Mouse (Mus musculus): ENCODE results near the gene Spg11. TPM values are rescaled to one million over a fixed set of nuclear protein-coding genes. Genes with fewer than 3 reads are reported as not detected.
"Not testable (repeated sequence)": the region's sequence is repeated elsewhere in the genome, so short reads cannot be mapped to it uniquely, and the experiment has no call there.

The Spg11 gene
- polyA plus RNA-seq, 1 experiment = 8.9 TPM

DNA sequence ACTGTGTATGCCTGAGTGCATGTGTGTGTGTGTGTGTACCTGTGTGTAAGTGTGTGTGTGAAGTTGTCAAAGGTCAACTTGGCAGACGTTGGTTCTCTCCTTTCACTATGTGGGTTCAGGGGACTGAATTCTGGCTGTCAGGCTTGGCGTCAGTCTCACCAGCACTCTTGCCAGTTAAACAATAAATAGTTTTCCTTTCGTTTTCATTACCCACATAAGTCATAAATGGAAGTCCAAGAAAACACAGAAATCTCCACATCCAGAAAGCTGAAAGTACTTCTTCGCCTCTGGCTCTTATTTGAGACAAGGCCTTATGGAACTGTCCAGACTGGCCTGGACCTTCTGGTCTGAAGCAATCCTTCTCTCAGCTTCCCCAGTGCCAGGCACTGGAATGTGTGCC, 27.6 kb upstream of the Spg11 start:
- DNase-seq (ENCODE audit: low spot score) = no peak

DNA sequence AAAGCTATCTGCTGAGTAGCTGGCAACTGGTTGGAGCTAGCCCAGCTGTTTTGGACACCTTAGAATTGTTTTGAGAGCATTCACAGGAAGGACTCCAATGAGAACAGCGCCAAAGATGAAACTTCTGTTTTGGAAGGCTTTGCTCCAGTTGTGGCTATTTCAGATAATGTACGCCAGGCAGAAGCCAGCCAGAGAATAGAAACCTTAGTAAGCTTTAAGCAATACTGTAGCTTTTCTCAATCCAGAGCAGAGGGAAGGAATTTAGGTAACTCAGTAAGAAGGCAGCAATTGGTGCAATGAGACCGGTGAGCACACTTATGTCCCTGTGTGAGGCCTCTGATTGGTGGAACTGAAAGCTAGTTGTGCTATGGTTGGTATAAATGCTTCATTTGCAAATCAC, 24.9 kb upstream of the Spg11 start:
- no peak for DNase-seq (ENCODE audit: low spot score)

DNA sequence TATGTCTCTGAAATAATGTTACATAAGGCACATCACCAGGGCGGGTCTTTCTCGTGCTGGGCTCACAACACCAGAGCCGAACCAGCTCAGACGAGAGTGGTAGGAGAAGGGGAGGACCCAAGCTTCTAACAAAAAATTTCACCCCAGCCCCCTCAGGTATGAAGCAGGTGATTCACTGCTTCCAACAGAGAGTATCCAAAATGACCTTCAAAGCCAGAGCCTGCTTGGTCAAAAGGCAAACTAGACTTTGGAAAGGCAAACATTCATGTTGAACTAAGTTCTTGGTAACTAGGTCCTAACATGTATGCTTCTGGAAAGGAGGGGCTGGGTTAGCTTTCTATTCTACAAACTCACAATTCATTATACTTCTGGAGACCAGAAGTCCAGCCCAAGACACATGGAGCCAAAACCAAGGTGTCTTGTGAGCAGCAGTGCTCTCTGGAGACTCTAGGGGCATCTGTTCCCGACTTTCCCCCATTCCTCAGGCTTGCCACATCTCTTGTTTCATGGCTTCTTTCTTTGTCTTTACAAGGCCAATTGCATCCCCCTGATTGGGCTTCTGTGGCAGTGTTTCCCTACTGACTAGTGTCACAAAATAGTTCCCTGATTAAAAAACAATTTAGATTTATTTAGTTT, 23.3 kb upstream of the Spg11 start:
- no peak for DNase-seq (ENCODE audit: low spot score)

DNA sequence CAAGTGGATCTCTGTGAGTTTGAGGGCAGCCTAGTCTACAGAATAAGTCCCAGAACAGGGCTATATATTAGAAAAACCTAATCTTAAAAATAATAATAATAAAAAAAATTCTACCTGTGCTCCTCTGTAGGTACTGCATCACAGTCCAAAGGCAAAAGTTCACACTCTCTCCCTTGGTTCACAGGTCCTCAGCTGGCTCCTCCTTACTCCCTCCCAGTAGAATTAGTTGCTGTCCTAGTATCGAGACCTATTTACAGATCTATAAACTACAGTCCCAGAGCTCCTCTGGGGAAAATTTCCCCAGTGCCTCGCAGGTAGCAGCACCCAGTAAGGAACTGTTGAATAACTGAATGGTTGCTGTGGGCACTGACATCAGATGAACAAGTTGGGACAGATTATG, 22.6 kb upstream of the Spg11 start:
- DNase-seq (ENCODE audit: low spot score) = no peak

DNA sequence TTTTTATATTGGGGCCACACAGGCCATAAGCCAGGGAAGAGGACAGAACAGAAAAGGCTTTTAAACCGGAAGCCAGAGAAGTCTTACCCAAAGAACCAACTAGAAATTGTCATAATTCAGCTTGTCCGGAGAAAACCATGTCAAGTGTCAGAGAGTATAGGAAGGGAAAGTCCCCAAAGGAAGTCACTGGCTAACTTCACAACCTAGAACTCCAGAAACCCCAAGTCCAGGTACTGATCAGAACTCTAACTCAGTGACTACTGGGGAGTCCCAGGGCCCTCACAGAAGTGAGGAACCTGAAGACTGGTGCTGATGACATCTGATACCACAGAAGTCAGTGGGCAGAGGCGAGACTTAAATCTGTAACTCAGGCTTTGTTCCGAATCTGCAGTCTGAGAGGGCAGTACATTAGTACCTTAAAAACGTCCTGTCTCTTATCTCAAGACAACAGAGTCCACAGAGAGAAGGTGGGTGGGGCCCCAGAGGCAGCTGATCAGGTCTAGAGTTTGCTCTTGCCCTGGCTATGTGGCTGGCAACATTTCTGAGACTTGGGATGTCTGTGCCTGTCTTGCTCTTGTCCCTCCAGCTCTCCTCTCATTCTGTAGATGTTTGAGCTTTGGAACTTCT, 19.8 kb upstream of the Spg11 start:
- DNase-seq (ENCODE audit: low spot score) = no peak

DNA sequence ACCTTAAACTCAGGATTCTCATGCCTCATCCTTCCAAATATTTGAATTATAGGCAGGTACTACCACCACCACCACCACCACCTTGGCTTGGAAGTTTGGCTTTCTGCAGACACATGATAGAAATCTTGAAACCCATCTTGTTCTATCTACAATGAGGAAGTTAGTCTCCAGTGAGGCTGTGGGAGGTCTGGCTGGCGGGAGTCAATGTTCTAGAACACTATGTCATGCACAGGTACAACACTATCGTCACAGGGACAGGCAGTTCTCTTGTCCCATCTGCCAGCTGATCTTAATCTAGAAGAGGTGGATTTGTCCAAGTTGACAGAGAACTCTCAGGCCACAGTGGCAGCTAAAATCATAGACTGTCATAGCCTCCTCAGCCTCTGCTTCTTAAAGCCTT, 14.4 kb upstream of the Spg11 start:
- no peak for DNase-seq (ENCODE audit: low spot score)

DNA sequence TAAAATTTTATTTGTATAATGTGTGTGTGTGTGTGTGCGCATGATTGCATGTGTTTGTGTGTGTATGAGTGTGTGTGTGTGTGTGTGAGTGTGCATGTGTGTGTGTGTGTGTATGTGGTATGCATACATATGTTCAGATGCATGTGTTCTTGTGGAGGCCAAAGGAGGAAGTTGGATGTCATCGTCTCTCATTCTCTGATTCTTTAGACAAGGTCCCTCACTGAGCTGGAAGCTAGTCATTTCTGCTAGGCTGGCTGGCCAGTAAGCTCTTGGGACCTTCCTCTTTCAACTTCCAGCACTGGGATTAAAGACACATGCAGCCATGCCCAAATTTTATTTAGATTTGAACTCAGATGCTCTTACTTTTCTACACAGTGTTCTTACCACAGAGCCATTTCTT, 13.9 kb upstream of the Spg11 start:
- DNase-seq (ENCODE audit: low spot score) = no peak

DNA sequence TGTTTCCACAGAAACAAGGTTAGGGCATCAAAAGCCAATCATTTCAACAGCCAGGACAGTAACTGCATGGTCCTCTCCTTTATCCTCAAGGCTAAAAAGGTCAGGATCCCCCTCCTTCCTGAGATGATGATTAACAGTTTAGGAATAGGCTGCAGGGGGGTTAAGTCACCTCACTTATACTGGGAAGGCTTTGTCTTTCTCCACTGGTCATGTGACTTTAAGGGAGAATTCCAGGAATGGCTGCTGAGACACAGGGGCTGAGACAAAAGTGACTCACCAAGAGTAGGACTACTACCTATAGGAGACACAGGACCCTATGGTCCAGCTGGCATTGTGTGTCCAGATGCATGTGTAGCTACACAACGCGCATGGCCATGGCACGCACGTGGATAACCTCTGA, 9.4 kb upstream of the Spg11 start:
- no peak for DNase-seq (ENCODE audit: low spot score)

DNA sequence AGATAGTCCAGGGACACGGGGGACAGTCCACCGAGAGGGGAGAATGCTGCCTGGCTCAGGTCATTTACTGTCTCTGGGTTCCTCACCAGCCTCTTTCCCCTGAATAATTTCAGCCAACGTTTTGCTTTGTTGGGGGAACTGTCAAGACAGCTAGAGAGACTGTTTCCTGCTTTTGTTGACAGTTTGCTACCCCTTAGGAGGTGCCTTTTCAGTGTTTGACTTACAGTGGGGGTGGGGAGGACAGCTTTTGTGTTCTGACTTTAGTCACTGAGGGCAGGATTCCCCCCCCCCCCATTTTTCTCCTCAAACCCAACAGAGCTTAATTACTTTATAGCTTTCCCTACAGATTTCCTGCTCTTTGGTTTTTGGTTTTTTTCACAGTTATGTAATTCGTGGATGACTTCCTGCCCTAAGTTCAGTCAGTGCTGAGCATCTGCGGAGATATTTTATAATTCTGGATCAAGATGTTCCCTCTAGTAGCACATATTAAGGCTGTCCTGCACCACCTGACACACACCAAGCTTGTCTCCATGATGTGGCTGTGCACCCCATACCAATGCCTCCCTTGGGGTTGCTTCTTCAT, 8.7 kb upstream of the Spg11 start:
- no peak for DNase-seq (ENCODE audit: low spot score)

DNA sequence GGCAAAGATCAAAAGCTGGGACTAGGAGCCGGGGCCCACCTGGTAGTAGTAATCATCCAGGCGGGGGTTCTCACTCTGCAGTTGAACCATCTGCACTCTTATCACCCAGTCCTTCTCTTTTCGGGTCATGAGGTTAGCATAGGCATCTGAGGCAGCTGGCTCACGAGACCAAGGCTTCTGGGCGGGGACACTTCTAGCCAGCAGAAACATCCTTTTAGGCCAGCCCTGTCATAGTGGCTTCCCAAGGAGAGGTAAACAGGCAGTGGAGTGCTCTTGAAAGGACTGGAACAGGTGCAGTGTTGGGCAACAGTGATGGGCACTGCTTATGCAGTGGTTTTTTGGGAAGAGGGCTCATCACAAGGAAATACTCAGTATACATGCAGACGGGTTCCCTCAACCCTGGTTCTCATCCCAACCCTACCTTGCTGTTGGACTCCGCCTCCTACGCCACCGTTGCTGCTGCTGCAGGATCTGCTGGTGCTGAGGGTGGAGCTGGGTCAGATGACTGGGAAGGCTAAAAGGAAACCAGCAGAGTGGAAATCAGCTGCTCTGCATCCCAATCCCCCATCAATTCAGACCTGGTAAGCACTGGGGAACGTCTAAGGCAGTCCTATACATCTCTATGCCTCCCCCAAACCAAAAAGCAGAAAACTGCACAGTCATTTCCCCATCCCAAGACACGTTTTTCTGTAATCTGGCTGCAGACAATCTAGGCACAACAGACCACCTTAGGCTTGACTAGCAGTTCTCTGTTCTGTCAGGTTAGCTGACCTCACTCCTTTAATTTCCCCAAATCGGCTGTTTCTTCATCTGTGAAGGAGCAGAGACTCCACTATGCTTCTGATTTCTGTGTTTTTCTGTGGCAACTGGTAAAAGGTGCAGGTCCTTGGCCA, 7.7 kb upstream of the Spg11 start:
- DNase-seq (ENCODE audit: low spot score) = no peak

DNA sequence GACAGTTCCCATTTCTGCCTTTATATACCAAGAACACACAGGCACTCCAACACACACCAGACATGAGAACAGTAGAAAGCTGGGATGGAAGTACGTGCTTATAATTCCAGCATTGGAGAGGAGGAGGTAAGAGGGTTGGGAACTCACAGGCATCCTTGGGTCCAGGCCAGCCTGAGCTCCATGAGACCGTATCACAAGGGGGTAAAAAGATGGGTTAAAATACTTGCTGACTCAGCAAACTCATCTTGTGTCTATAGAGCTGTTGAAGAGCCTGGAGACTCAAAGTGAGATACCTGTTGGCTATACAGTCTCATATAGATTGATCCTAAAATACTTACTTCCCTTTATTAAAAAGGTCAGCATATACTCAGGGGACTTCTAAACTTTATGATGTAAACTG, 1.3 kb downstream of the Spg11 start:
- no peak for DNase-seq (ENCODE audit: low spot score)

DNA sequence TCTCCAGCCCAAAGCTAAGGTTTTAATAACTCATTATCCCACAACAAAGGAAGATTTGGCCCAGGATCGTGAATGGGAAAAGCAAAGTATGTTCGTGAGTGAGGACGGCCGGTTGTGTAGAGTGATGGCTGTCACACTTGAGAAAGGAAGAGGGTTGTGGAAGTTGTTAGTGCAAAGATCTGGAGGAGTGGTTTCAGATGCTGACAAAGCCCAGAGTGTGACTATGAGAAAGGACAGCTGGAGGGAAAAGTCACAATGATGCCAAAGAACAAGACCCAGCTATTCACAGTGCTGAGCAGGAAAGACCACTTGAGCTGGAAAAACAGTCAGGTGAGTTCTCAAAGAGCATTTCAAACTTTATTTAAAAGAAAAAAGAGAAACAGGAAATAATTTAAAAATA, 8.5 kb downstream of the Spg11 start:
- DNase-seq (ENCODE audit: low spot score) = no peak

DNA sequence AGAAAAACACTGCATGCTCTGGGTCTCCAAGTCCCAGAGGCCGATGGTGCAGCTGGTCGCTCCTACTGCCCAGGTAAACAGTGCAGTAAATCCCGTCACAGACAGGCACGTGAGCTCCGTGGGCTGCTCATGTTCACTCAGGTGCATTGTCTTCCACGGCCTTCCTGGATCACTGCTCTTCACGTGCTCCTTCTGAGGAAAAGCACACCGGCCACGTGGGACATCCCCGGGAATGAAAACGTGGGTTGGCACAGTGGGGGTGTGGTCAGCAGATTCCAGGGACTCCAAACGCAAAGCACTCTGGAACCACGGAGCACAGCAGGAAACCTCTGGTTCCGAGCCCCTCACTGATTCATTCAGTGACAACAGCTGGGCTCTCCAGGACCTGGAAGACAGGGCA, 10.1 kb downstream of the Spg11 start:
- no peak for DNase-seq (ENCODE audit: low spot score)

DNA sequence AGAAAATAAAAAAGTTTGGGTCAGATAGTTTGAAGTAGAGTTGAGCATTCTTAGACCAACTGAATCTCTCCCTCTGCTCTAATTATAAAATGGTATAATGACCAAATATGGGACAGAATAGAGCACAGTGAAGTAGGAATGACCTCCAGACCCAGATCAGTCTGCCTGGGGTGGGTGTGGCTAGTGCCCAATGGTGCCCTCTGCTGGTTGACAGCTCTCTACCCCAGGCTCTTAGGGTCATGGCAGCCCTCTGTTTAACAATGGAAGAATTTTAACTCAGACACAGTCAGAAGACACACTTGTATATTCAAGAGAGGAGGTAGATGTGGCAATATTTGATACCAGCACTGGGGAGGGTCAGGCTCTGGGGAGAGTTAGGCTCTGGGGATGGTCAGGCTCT, 16.1 kb downstream of the Spg11 start:
- no peak for DNase-seq (ENCODE audit: low spot score)

DNA sequence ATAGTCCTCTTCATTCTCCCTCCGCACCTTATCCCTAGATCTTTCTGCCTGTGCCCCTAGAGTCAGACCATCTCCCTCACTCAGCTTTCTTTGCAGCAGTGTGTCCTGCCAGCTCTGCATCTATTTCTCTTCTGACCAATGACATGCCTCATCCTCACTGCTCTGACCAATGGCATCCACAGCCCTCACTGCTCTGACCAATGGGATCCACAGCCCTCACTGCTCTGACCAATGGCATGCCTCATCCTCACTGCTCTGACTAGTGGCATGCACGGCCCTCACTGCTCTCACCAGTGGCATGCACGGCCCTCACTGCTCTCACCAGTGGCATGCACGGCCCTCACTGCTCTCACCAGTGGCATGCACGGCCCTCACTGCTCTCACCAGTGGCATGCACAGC, 20.5 kb downstream of the Spg11 start:
- not testable (repeated sequence) for DNase-seq (ENCODE audit: low spot score)

DNA sequence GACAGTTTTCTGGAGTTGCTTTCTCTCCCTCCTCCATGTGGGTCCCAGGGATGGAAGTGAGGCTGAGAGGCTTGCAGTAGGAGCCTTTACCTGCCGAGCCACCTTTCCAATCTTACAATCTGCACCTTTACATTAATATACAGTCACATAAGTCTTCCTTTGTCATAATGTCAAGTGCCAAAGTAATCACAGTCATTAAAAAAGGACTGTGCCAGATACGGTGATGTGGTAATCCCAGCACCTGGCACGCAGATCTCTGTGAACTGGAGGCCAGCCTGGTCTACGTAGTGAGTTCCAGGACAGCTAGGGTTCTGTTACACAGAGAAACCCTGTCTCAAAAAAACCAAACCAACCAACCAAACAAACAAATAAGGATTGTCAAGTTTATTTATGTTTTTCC, 24.3 kb downstream of the Spg11 start:
- DNase-seq (ENCODE audit: low spot score) = no peak

DNA sequence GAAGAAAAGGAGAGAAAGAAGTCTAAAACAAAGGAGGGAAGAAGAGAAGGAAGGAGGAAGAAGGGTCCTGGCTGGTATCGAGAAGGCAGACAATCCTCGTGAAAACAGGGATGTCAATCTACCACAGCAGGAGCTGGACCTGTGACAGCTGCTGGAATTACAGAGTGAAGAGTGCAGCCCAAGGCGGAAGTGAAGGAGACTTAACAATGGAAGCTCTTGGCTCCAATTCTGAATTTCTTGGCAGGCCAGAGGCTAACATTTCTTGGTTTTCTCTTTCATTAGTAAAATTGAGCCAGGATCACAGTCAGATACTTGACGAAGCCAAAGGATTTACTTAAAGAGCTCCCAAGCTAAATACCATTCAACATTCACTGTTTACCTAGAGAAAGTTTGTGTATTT, 31.7 kb downstream of the Spg11 start:
- no peak for DNase-seq (ENCODE audit: low spot score)

DNA sequence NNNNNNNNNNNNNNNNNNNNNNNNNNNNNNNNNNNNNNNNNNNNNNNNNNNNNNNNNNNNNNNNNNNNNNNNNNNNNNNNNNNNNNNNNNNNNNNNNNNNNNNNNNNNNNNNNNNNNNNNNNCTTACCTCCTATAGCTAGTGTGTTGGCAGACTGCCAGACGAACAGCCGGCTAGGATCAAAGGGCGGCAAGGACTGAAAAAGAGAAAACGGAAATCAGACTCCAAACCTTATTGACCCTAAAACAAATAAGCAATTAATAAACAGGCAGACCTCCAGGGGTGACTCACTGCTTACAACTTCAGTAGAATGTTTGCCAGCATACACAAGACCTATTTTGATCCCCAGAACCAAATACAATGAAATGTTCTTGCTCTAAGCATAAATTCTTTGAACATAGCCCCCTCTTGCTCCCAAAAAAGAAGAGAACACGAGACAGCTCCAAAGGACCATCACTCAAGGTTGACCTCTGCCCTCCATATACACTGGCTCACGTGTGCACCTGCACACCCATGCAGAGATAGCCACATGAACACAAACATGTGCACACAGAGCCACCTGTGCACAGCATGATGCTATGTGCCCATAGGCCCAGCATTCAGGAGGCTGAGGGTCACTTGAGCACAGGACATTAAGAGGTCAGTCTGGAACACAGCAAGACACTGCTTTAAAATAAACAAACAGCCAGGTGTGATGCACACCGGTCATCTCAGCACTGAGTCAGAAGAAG, 36.3 kb downstream of the Spg11 start:
- DNase-seq (ENCODE audit: low spot score) = no peak

DNA sequence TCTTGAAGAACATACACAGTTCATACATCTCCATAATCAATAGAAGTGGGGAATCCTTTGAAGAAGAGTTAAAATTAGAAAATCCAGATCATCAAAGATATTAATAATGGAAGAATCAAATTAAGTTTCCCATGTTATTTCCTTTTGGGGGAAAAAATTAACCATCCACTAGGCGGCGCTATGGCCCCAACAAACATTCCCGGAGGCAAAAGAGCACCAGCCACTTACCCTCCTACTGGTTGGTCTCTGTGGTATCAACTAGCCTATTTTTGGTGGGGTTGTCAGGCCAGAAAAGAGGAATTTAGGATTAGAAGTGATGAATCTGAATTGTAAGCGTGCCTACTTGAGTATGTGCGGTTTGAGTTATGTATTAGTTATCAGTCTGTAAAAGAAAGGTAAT, 48.3 kb downstream of the Spg11 start:
- DNase-seq (ENCODE audit: low spot score) = no peak

DNA sequence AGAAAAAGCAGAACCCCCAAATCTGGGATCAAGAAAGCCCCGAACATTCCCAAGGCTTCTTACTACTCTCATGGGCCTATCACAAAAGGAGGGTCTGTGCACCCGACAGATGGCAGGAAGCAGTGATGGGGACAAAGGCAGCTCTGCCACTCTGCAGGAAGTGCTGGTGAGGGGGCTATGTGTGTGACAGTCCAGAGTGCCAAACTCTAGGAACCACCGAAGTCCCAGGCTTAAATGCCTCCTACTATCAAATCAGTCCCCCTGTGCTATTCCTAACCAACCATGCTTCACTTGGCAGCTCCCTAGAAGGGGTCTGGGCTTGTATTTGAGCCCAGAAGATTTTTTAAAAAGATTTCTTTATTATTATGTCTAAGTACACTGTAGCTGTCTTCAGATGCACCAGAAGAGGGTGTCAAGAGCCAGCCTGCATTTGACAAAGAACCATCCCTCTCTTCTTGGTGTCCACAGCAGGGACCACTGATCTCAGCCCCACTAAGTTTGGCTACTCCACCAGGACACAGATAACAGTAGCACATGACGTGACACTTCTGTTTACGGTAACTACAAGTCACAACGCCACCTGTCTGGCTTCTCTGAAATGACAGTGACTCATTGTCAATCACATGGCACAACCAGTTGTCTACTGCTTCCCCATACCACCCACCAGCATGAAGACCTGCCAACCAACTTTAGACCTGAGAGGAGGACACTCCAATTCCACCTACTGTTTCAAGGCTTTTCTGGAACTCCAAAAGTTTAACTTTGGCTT, 48.9 kb downstream of the Spg11 start:
- DNase-seq (ENCODE audit: low spot score) = no peak

DNA sequence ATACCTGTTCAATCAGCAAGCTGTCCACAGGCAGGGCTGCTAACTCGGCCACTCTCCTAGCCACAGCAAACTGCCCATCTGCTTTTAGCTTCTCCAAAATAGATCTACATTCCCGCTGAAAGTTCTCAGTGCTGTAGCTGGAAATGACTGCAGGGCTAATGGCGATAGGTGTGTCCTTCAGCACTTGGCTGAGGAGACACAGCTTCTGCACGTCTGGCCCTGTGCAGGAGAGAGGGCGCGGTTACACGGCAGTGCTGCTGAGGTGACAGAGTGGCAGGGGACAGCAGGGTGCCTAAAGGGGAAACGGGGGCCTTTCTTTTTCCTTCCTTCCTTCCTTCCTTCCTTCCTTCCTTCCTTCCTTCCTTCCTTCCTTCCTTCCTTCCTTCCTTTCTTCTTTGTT, 51.9 kb downstream of the Spg11 start:
- DNase-seq (ENCODE audit: low spot score) = no peak
